Mouse (Mus musculus) embryonic facial prominence, embryonic 15.5 days (tissue): ENCODE data around the gene Ercc5. TPM values are rescaled to one million over a fixed set of nuclear protein-coding genes. Genes with fewer than 3 reads are reported as not detected.

Experiments
- ATAC-seq: fragments of 200-750 bp; cut with Nextera tagmentation; 2 replicates; pipeline ENCODE4 v1.8.0; 2017; ENCODE audit warnings: low read depth, moderate TSS enrichment; ENCODE audit not compliant: insufficient number of reproducible peaks, low FRiP score, low TSS enrichment
- H3K27ac ChIP-seq: fragments of 300-500 bp; sonication (generic); replicated peaks from 2 replicates; pipeline ENCODE4 v1.5.1; 2015; ENCODE audit warnings: mild to moderate bottlenecking, inconsistent platforms
- H3K27me3 ChIP-seq: fragments of 300-500 bp; sonication (generic); 2 replicates; pipeline ENCODE4 v1.6.1; 2015; ENCODE audit warnings: inconsistent platforms
- H3K36me3 ChIP-seq: fragments of 300-500 bp; sonication (generic); 2 replicates; pipeline ENCODE4 v1.6.1; 2015; ENCODE audit warnings: mild to moderate bottlenecking, inconsistent platforms
- H3K4me1 ChIP-seq: fragments of 300-500 bp; sonication (generic); 2 replicates; pipeline ENCODE4 v1.6.1; 2015; ENCODE audit warnings: inconsistent platforms
- H3K4me2 ChIP-seq: fragments of 300-500 bp; sonication (generic); replicated peaks from 2 replicates; pipeline ENCODE4 v1.6.1; 2015; ENCODE audit warnings: mild to moderate bottlenecking, inconsistent platforms
- H3K4me3 ChIP-seq: fragments of 300-500 bp; sonication (generic); replicated peaks from 2 replicates; pipeline ENCODE4 v1.5.1; 2015; ENCODE audit warnings: mild to moderate bottlenecking, inconsistent platforms
- H3K9ac ChIP-seq: fragments of 300-500 bp; sonication (generic); 2 replicates; pipeline ENCODE4 v1.6.1; 2015; ENCODE audit warnings: inconsistent platforms
- H3K9me3 ChIP-seq: fragments of 300-500 bp; sonication (generic); replicated peaks from 2 replicates; pipeline ENCODE4 v1.6.1; 2016; ENCODE audit warnings: inconsistent platforms
- WGBS: fragments of 180-500 bp; shearing (Covaris S2); methylation state at CpG from one replicate; pipeline ENCODE4 v1.1.7; 2015; 5-methylcytosine and 5-hydroxymethylcytosine counted together
- polyA plus RNA-seq: library from polyadenylated mRNA; unstranded; fragments of >200 nt; fragmentation: Nextera tagmentation; extraction: Ambion mirVana; gene quantifications from 2 replicates; pipeline ENCODE4 v1.2.1, GENCODE M21; 2015

Gene Ercc5
- 23.5 and 25.5 TPM in 2 replicates for polyA plus RNA-seq

GRCm38 (mm10) chr1:44147563-44148381 lies at the start of gene Ercc5:
Gene Ercc5 (plus strand): TSS chr1:44147744.
- H3K27ac ChIP-seq, result peak within 1 kb of the TSS; percentile 97
- peak within 1 kb of the TSS; percentile 98 for H3K9ac ChIP-seq
- ATAC-seq, result peak; percentile 95
- H3K4me2 ChIP-seq, result peak within 1 kb of the TSS; percentile 62
- H3K27me3 ChIP-seq, result no peaks in the 10 kb centered on the region
- peak within 1 kb of the TSS; percentile 89 for H3K4me3 ChIP-seq
- peaks cover 12% of the 10 kb centered on the region for H3K36me3 ChIP-seq
- peaks cover 10% of the 10 kb centered on the region; the same call in 1 of the 2 replicates for H3K4me1 ChIP-seq
- no peaks in the 10 kb centered on the region for H3K9me3 ChIP-seq
- WGBS, result under 1% methylated on average over 66 of the region's 66 CpGs

GRCm38 (mm10) chr1:44101448-44102225 lies 45.9 kb upstream of the Ercc5 start:
- Histone ChIP-seq H3K27me3 (no peaks in the 10 kb centered on the region), H3K4me1 (peaks cover 9% of the 10 kb centered on the region), H3K4me2 (peak overlapping the region; percentile 70), H3K9me3 (no peaks in the 10 kb centered on the region), H3K4me3 (peak overlapping the region; percentile 97), H3K27ac (peak overlapping the region; percentile 89), H3K9ac (peak overlapping the region; percentile 89), H3K36me3 (peaks cover 20% of the 10 kb centered on the region)
- WGBS, result under 1% methylated on average over 55 of the region's 55 CpGs
- ATAC-seq, result peak; percentile 66

GRCm38 (mm10) chr1:44102259-44102717 lies 45.3 kb upstream of the Ercc5 start, which contains the start of gene Tex30:
Gene Tex30 (minus strand): TSS chr1:44102441.
- Histone ChIP-seq H3K4me1 (peaks cover 9% of the 10 kb centered on the region), H3K4me3 (peak within 1 kb of the TSS; percentile 97), H3K9ac (peak within 1 kb of the TSS; percentile 89), H3K27ac (peak within 1 kb of the TSS; percentile 89), H3K9me3 (no peaks in the 10 kb centered on the region), H3K36me3 (peaks cover 16% of the 10 kb centered on the region), H3K4me2 (peak within 1 kb of the TSS; percentile 70), H3K27me3 (no peaks in the 10 kb centered on the region)
- peak; percentile 97 for ATAC-seq
- WGBS, result under 1% methylated on average over 55 of the region's 55 CpGs

- peak overlapping the region; percentile 70 for H3K4me2 ChIP-seq
- no peaks in the 10 kb centered on the region for H3K27me3 ChIP-seq
- H3K4me1 ChIP-seq, result peaks cover 9% of the 10 kb centered on the region
- H3K9me3 ChIP-seq, result no peaks in the 10 kb centered on the region
- H3K27ac ChIP-seq, result peak overlapping the region; percentile 48; the same call in 1 of the 2 replicates
- WGBS, result 8% methylated on average over 5 of the region's 5 CpGs
- no peak overlapping the region for H3K9ac ChIP-seq
- peaks cover 18% of the 10 kb centered on the region for H3K36me3 ChIP-seq
- H3K4me3 ChIP-seq, result peak overlapping the region; percentile 97
- ATAC-seq, result no peak
These were observed 44.6 kb upstream of the Ercc5 start for GRCm38 (mm10) chr1:44102939-44103338.

GRCm38 (mm10) chr1:44117571-44117970 lies 30.0 kb upstream of the Ercc5 start:
- peak overlapping the region; percentile 84 for H3K4me3 ChIP-seq
- H3K27ac ChIP-seq, result no peak overlapping the region
- no peaks in the 10 kb centered on the region for H3K27me3 ChIP-seq
- no peak for ATAC-seq
- H3K4me2 ChIP-seq, result peak overlapping the region; percentile 87
- peaks cover 23% of the 10 kb centered on the region for H3K36me3 ChIP-seq
- no peak overlapping the region for H3K9ac ChIP-seq
- no peaks in the 10 kb centered on the region for H3K9me3 ChIP-seq
- peaks cover 6% of the 10 kb centered on the region; the same call in 1 of the 2 replicates for H3K4me1 ChIP-seq

- peak within 1 kb of the TSS; percentile 87 for H3K4me2 ChIP-seq
- H3K4me1 ChIP-seq, result peaks cover 6% of the 10 kb centered on the region; the same call in 1 of the 2 replicates
- WGBS, result under 1% methylated on average over 39 of the region's 39 CpGs
These were observed 29.1 kb upstream of the Ercc5 start, which contains the start of the genes Kdelc1 and Bivm for GRCm38 (mm10) chr1:44118239-44119054. Gene Kdelc1 (minus strand): TSS chr1:44118808. Gene Bivm (plus strand): TSS chr1:44118957.

GRCm38 (mm10) chr1:44119201-44120073 lies 28.1 kb upstream of the Ercc5 start:
- 0% methylated on average over 40 of the region's 43 CpGs for WGBS
- Histone ChIP-seq H3K27me3 (no peaks in the 10 kb centered on the region), H3K4me2 (peak overlapping the region; percentile 87), H3K9ac (peak overlapping the region; percentile 72), H3K9me3 (no peaks in the 10 kb centered on the region), H3K36me3 (peaks cover 18% of the 10 kb centered on the region), H3K27ac (peak overlapping the region; percentile 97), H3K4me1 (peaks cover 6% of the 10 kb centered on the region; the same call in 1 of the 2 replicates), H3K4me3 (peak overlapping the region; percentile 84)
- peak; percentile 90 for ATAC-seq

More at GRCm38 (mm10) chr1:44118239-44119054, 29.1 kb upstream of the Ercc5 start, which contains the start of the genes Kdelc1 and Bivm:
- Histone ChIP-seq H3K9me3 (no peaks in the 10 kb centered on the region), H3K27ac (peak within 1 kb of the TSS; percentile 97), H3K27me3 (no peaks in the 10 kb centered on the region), H3K4me3 (peak within 1 kb of the TSS; percentile 84), H3K36me3 (peaks cover 18% of the 10 kb centered on the region), H3K9ac (peak within 1 kb of the TSS; percentile 72)
- peak; percentile 98 for ATAC-seq

- Histone ChIP-seq H3K4me1 (peaks cover 6% of the 10 kb centered on the region; the same call in 1 of the 2 replicates), H3K9me3 (no peaks in the 10 kb centered on the region), H3K27ac (peak overlapping the region; percentile 97), H3K36me3 (peaks cover 12% of the 10 kb centered on the region), H3K9ac (peak overlapping the region; percentile 72), H3K4me2 (peak overlapping the region; percentile 87), H3K27me3 (no peaks in the 10 kb centered on the region), H3K4me3 (peak overlapping the region; percentile 84)
- ATAC-seq, result peak; percentile 9; the same call in 1 of the 2 replicates
- 3% methylated on average over 6 of the region's 6 CpGs for WGBS
These were observed 27.5 kb upstream of the Ercc5 start for GRCm38 (mm10) chr1:44120074-44120406.

- Histone ChIP-seq H3K4me3 (no peak overlapping the region), H3K36me3 (peaks cover 18% of the 10 kb centered on the region), H3K27ac (no peak overlapping the region), H3K4me2 (no peak overlapping the region), H3K27me3 (no peaks in the 10 kb centered on the region), H3K9me3 (no peaks in the 10 kb centered on the region), H3K4me1 (peaks cover 6% of the 10 kb centered on the region; the same call in 1 of the 2 replicates), H3K9ac (no peak overlapping the region)
- ATAC-seq, result no peak
- WGBS, result 74% methylated on average over 3 of the region's 3 CpGs
These were observed 25.3 kb upstream of the Ercc5 start for GRCm38 (mm10) chr1:44122256-44122655.
